Mouse (Mus musculus) layer of hippocampus, adult 18-20 months (tissue): ENCODE measurements around the gene Slc11a1. TPM values are rescaled to one million over a fixed set of nuclear protein-coding genes. Genes with fewer than 3 reads are reported as not detected.

Experiments
- DNase-seq, 2 experiments: peaks; one replicate each; pipeline ENCODE4 v3.0.0; 2022; ENCODE audit warnings: low spot score in 2 of 2
- microRNA-seq, 2 experiments: library from miRNA; unstranded; fragments of <30 nt; microRNA quantifications; one replicate each; pipeline ENCODE4 v1.2.0; 2021
- total RNA-seq, 2 experiments: library from RNA; stranded (reverse); gene quantifications; 2 replicates each; pipeline ENCODE4 v1.2.3; 2021

Gene Slc11a1
- total RNA-seq, 2 experiments from 2014 or later = 3.2 to 4.5 TPM

DNA sequence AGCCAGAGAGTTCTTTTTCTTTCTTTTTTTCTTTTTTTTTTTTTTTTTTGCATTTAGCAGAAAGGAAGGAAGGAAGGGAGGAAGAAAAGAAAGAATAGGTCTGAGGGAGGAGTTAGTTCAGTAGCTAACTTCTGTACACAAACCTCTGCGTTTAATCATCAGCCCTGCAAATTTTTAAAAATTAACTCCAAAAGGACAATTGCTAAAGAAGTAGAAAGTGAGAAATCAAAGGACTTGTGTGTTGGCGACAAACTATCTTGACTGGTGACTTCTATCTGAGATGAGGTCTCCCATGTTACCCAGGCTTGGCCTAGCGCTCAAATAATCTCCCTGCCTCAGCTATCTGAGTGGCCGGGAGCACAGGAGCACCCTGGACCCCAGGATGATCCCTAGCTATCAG is 29.2 kb downstream of the Slc11a1 start:
- DNase-seq = no peak

DNA sequence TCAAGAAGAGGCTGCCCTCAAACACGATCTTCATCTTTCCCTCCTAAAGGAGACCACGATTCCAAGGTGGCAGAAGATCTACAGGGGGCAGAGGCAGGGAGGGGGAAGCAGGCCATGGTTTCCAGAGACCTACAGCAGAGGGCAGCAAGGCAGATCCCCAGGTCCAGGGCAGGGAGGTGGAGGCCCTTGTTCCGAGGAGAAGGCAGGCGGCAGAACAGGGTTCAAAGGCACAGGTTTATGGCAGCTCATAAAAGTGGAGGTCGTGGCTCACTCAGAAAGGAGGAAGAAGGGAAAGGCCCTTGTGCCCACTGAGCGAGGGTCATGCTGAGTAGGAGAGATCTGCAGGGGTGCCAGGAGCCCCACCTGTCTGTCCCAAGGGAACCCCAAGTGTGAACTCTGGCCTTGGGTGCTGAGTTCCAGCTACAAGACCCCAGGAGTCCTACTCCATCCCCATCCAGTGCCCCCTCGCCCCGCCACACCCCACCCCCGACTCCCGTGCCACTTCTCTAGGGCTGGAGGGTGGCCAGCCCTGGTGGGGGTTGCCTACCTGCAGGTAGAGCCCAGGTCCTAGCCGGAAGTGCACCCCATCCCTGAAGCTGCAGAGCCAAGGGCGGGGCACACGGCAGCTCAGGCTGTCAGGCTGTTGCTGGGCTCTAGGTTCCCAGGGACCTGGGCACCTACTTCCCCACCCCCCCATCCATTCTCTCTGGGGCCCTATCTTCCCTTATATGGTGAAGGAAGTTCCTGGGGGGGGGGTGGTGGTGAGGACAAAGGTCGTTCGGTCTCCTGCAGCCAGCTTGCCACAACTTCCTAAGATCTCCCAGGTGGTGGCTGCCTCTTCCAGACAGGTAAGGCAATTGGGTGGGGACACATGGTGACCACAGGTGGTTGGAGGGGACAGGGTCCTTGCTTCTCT is 33.9 kb downstream of the Slc11a1 start, which contains the start of gene Vil1:
Gene Vil1, plus strand, starts transcription at position 788 of the 916 bp plus-strand sequence.
- DNase-seq = no peak

DNA sequence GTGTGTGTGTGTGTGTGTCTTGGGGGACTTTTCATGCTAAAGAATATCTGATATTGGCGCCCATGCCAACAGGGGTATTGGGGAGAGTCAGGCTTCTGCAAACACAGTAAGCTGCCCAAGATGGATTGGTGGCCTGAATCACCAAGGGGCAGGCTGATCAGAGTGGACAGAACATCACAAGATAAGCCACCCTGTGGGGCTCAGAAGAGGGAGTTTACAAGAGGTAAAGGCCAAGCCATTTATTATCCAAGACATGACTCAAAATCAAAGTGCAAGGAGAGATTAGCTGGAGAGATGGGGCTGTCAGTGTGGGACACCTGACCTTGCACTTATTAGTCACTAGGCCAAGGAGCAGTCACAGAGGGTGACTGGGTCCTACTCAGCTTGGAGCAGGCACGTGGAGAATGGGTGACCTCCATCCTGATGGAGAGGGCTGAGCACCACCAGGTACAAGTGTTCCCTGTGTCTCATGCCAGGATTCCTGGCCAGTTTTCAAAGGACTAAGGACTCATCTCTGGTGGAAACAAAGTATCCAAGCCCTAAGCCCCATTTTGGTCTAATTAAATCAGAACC is 36.8 kb downstream of the Slc11a1 start:
- no peak for DNase-seq

DNA sequence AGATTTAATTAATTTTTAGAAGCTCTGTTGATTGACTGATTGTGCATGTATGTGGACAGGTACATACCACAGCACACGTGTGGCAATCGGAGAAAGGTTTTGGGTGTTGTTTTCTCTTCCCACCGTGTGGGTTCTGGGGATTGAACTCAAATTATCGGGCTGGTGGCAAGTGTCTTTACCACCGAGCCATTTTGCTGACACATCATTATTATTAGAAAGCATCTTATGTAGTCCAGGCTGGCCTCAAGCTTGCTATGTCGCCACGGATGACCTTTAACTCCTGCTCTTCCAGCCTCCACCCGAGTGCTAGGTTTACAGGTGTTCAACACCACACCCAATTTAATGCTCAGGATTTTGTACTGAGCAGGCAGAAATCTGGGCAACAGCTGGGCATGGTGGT is 37.7 kb downstream of the Slc11a1 start:
- no peak for DNase-seq

DNA sequence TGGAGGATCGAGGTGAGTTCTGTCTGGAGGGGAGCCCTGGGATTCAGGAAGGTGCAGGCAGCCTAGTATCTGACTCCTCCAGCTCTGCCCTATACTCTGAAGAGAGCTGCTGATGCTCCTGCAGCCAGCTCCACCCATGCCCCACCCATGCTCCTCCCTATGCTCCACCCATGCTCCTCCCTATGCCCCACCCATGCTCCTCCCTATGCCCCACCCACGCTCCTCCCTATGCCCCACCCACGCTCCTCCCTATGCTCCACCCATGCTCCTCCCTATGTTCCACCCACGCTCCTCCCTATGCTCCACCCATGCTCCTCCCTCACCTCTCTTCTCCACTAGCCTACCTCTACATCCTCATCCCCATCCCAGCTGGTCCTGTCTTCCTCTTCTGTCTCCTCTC is 40.1 kb downstream of the Slc11a1 start:
- no peak for DNase-seq

DNA sequence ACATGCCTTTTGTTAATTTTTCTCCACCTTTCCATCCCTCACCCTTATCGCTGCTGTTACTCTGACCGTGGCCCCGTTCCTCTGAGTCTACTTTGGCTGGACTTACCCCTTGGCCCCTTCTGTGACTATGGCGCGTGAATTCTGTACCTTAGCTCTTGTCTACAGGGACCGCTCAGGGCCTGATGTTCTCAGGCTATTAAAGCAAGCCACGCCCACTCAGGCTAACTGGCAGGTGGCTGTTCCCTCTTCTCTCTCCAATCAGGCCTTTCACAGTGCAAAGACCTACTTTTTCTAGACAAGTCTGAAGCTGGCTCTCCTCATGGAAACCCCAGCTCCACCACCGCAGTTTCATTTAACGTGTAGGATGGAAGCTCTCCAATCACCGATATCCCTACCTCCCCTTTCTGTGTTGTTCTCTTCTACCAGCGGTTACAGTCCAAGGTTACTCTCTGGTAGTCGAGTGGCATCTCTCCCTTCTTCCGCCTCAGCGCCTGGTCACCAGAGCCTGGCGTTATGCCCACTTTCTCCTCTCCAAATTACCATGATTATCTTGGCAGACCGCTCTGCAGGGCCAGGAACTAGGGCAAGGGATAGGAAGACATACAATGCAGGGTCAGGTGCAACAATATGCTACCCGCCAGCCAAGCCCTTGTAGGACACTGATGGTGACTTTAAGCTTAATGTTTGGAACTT is 43.9 kb downstream of the Slc11a1 start:
- DNase-seq = no peak

DNA sequence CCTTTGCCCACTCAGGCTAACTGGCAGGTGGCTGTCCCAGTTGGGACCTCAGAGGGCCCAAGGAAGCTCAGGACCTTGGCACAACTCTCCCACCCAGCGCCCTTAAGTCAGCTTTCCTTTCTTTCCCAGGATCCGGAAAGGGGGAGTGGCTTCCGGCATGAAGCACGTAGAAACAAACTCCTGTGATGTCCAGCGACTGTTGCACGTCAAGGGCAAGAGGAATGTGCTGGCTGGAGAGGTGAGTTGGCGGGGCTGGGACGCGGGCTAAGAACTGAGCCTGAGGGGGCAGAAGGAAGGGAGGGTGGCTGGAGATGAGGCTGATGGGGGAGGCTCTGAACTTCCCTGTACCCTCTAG is 44.4 kb downstream of the Slc11a1 start:
- DNase-seq = no peak

DNA sequence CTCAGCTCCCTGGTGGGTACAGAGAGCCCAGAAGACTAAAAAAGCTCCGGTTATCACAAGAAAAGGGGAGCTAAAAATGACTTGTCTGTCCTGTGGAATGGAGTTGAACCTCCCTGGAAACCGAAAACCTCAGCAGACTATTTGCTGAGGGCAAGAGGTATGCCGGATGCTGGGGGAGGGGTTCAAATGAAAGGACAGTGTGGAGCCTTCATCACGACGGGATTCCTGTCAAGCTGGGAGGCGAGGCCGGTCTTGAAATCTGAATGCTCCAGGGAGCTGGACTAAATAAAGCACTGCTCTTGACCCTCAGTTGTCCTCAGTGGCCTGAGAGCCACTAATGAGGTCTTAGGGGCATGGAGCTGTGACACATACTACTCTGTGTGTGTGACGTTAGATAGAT is 48.2 kb downstream of the Slc11a1 start:
- DNase-seq = no peak

DNA sequence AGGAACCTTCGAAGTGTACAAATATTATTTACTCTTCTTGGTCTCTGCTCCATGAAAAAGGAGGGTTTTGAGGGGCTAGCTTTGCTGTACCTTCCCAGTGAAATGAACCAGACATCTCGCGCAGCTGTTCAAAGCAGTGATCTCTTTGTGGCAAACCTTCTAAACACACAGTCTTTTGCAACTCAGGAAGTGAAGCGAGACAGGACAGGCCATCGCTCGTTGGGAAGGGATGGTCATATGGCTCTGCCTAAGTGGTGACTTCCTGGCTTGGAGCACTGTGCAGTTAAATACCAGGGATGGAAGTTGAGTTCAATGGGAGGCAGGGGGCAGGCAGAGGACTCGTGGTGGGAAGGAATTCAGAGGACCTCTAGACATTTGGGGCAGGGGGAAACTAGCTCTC is 50.9 kb downstream of the Slc11a1 start:
- DNase-seq = no peak

DNA sequence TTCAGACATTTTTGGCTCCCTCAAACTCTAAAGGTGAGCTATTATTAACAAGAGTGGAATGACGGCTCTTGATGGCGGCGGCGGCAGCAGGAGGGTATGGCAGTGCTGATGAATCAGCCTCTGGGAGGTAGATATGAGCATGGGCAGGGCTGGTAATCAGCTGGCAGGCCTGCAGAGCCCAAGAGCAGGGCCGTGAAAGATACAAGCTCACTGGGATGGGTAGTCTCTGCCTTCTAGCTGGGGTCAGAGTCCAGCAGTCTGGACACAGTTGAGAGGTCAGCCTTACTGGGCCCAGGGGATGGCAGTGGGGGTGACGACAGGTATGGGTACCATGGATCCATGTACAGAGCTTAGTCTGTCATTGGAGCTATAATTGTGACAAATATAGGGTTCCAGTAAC is 58.2 kb downstream of the Slc11a1 start:
- no peak for DNase-seq

DNA sequence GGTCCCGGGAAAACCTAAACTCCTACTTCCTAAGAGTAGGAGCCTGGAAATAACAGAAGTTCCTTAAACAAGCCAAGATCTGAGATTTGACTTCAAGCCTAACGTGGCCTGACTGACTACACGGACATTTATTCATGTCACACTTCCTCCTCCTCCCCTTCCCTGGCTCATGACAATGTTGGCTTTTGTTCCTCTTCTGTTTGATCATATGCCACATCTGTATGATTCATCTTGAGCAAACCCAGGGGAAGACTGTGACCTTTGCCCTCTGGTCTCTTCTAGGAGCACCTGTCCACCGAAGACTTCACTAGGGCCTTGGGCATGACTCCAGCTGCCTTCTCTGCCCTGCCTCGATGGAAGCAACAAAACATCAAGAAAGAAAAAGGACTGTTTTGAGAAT is 59.6 kb downstream of the Slc11a1 start:
- DNase-seq = no peak

DNA sequence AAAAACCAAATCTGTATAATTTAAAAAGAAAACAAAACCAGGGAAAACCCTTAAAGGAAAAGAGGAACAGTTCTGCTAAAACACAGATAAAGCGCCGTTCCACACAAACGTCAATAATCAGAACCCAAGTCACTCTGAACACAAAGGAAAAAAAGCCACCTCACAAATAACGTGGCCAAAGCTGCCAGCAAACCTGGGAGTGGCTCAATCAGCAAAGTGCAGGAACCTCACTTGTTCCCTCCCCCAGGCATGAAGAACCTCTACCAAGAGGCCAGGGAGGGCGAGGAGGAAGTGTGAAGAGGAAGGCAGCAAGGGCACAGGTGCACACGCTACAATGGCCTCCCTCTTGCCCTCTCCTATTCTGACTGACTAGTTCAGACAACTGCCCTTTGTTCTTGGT is 60.6 kb downstream of the Slc11a1 start:
- DNase-seq = no peak

Small RNA genes within 50 kb of the gene (microRNA-seq; reads per million reads assigned to microRNA genes)
- gene Mir26b = 10,399 to 13,631 reads per million in 2 experiments

Other genes with a start within 250 kb of the Slc11a1 start
- not detected for gene Rufy4, start 249.7 kb upstream of the Slc11a1 start, total RNA-seq
- gene Cxcr2, start 221.2 kb upstream of the Slc11a1 start, total RNA-seq = not detected
- gene Cxcr1, start 180.6 kb upstream of the Slc11a1 start, total RNA-seq = not detected
- 100 to 1,000 TPM; 376 to 401 TPM for gene Arpc2, start 139.1 kb upstream of the Slc11a1 start, total RNA-seq
- gene Gpbar1, start 96.6 kb upstream of the Slc11a1 start, total RNA-seq = not detected
- 100 to 1,000 TPM; 163 to 168 TPM for gene Aamp, start 90.5 kb upstream of the Slc11a1 start, total RNA-seq
- 100 to 1,000 TPM; 192 to 206 TPM for gene Pnkd, start 90.3 kb upstream of the Slc11a1 start, total RNA-seq
- gene Tmbim1, start 69.6 kb upstream of the Slc11a1 start, total RNA-seq = 10 to 100 TPM; 23.6 to 27.1 TPM
- 1 to 10 TPM; 1.0 to 1.2 TPM for gene Catip, start 13.1 kb upstream of the Slc11a1 start, total RNA-seq
- 10 to 100 TPM; 28.9 to 29.1 TPM for gene Ctdsp1, start 16.3 kb downstream of the Slc11a1 start, total RNA-seq
- under 1 TPM; 0.32 to 0.36 TPM for gene Vil1, start 34.2 kb downstream of the Slc11a1 start, total RNA-seq
- gene Cnot9, start 130.9 kb downstream of the Slc11a1 start, total RNA-seq = 10 to 100 TPM; 24.6 to 27.0 TPM
- 10 to 100 TPM; 19.5 to 22.5 TPM for gene Plcd4, start 167.7 kb downstream of the Slc11a1 start, total RNA-seq
- 10 to 100 TPM; 22.7 to 27.4 TPM for gene Usp37, start 169.1 kb downstream of the Slc11a1 start, total RNA-seq
- gene Zfp142, start 213.1 kb downstream of the Slc11a1 start, total RNA-seq = 10 to 100 TPM; 30.9 to 32.4 TPM
- 10 to 100 TPM; 23.7 to 24.3 TPM for gene Bcs1l, start 213.1 kb downstream of the Slc11a1 start, total RNA-seq
- 10 to 100 TPM; 57.5 to 66.2 TPM for gene Rnf25, start 226.2 kb downstream of the Slc11a1 start, total RNA-seq
- gene Stk36, start 226.2 kb downstream of the Slc11a1 start, total RNA-seq = 1 to 10 TPM; 3.4 to 5.6 TPM